Mouse (Mus musculus) liver, embryonic 14.5 days (tissue): ENCODE results near the gene Tmem189.

Source experiments
- CTCF ChIP-seq: IDR thresholded peaks from 2 replicates; pipeline ENCODE4 v1.5.1; 2016; ENCODE audit warnings: antibody characterized with exemption, low read depth, control low read depth
- EP300 ChIP-seq: IDR thresholded peaks from 2 replicates; pipeline ENCODE4 v1.6.1; 2016; ENCODE audit warnings: antibody characterized with exemption, low read depth

- no peak for TF ChIP-seq CTCF
- TF ChIP-seq EP300, result no peak
These were observed 32.9 kb upstream of the Tmem189 start for GRCm38 (mm10) chr2:167722538-167722937.
